Mouse (Mus musculus) olfactory bulb, adult 2 months (tissue): ENCODE results near the gene Ect2l.

Experiments
- CTCF ChIP-seq: fragments of 200-500 bp; IDR thresholded peaks from 2 replicates; pipeline ENCODE4 v1.5.1; 2012; ENCODE audit warnings: low read depth, mild to moderate bottlenecking, low read length, moderate library complexity; ENCODE audit not compliant: insufficient read depth
- POLR2A ChIP-seq: fragments of 200-500 bp; IDR thresholded peaks from 2 replicates; pipeline ENCODE4 v1.6.1; 2012; ENCODE audit warnings: mild to moderate bottlenecking, low read depth, low read length, moderate library complexity; ENCODE audit not compliant: insufficient read depth

GRCm38 (mm10) chr10:18219351-18219750 is 8.7 kb upstream of the Ect2l start:
- no peak for TF ChIP-seq CTCF
- TF ChIP-seq POLR2A = no peak
